Mouse (Mus musculus): Measurements from ENCODE around the gene Dcst2.
A peak's percentile ranks its signal among the peaks of the same experiment; 100 is the strongest.

Gene Dcst2

GRCm38 (mm10) chr3:89332013-89332412 lies 29.8 kb upstream of the Dcst2 start:
- DNase-seq (ENCODE audit: low spot score) = no peak

GRCm38 (mm10) chr3:89332476-89332875 lies 29.3 kb upstream of the Dcst2 start:
- DNase-seq (ENCODE audit: low spot score) = no peak

GRCm38 (mm10) chr3:89333053-89333452 lies 28.7 kb upstream of the Dcst2 start:
- DNase-seq (ENCODE audit: low spot score) = peak; percentile 42

- no peak for DNase-seq (ENCODE audit: low spot score)
These were observed 25.2 kb upstream of the Dcst2 start for GRCm38 (mm10) chr3:89336529-89336928.

GRCm38 (mm10) chr3:89337062-89337720 lies 24.6 kb upstream of the Dcst2 start:
- no peak for DNase-seq (ENCODE audit: low spot score)

- peak; percentile 79 for DNase-seq (ENCODE audit: low spot score)
These were observed 23.8 kb upstream of the Dcst2 start, which contains the start of gene Efna4 for GRCm38 (mm10) chr3:89337721-89338578. Efna4 (minus strand) TSS chr3:89338028.

- peak; percentile 83 for DNase-seq (ENCODE audit: low spot score)
These were observed 22.4 kb upstream of the Dcst2 start for GRCm38 (mm10) chr3:89339416-89339815.

GRCm38 (mm10) chr3:89340465-89340864 lies 21.3 kb upstream of the Dcst2 start:
- DNase-seq (ENCODE audit: low spot score) = peak; percentile 89

GRCm38 (mm10) chr3:89341794-89342193 lies 20.0 kb upstream of the Dcst2 start:
- DNase-seq (ENCODE audit: low spot score) = no peak

- no peak for DNase-seq (ENCODE audit: low spot score)
These were observed 18.5 kb upstream of the Dcst2 start for GRCm38 (mm10) chr3:89343279-89343678.

- DNase-seq (ENCODE audit: low spot score) = peak; percentile 37
These were observed 14.8 kb upstream of the Dcst2 start for GRCm38 (mm10) chr3:89346815-89347540.

GRCm38 (mm10) chr3:89347916-89348315 lies 13.9 kb upstream of the Dcst2 start:
- DNase-seq (ENCODE audit: low spot score) = no peak

GRCm38 (mm10) chr3:89348911-89349868 lies 12.6 kb upstream of the Dcst2 start:
- no peak for DNase-seq (ENCODE audit: low spot score)

GRCm38 (mm10) chr3:89349869-89350501 lies 11.8 kb upstream of the Dcst2 start, which contains the start of gene Adam15:
Adam15 (minus strand) TSS chr3:89349996.
- peak; percentile 95 for DNase-seq (ENCODE audit: low spot score)

GRCm38 (mm10) chr3:89351271-89351670 lies 10.5 kb upstream of the Dcst2 start:
- no peak for DNase-seq (ENCODE audit: low spot score)

- peak; percentile 94 for DNase-seq (ENCODE audit: low spot score)
These were observed 6.8 kb upstream of the Dcst2 start for GRCm38 (mm10) chr3:89354816-89355511.

- DNase-seq (ENCODE audit: low spot score) = no peak
These were observed 6.3 kb upstream of the Dcst2 start for GRCm38 (mm10) chr3:89355512-89355902.

GRCm38 (mm10) chr3:89356029-89356428 lies 5.7 kb upstream of the Dcst2 start:
- no peak for DNase-seq (ENCODE audit: low spot score)

- no peak for DNase-seq (ENCODE audit: low spot score)
These were observed 2.1 kb upstream of the Dcst2 start for GRCm38 (mm10) chr3:89359630-89360029.

- DNase-seq (ENCODE audit: low spot score) = no peak
These were observed 1.5 kb upstream of the Dcst2 start for GRCm38 (mm10) chr3:89360237-89360636.

Data from testis, postnatal 10 days (tissue).